Mouse (Mus musculus) lung, postnatal 14 days (tissue): ENCODE measurements around the gene Lamtor5.

Source experiments
- DNase-seq: peaks from one replicate; pipeline ENCODE4 v3.0.0; 2021

Lamtor5 gene

DNA sequence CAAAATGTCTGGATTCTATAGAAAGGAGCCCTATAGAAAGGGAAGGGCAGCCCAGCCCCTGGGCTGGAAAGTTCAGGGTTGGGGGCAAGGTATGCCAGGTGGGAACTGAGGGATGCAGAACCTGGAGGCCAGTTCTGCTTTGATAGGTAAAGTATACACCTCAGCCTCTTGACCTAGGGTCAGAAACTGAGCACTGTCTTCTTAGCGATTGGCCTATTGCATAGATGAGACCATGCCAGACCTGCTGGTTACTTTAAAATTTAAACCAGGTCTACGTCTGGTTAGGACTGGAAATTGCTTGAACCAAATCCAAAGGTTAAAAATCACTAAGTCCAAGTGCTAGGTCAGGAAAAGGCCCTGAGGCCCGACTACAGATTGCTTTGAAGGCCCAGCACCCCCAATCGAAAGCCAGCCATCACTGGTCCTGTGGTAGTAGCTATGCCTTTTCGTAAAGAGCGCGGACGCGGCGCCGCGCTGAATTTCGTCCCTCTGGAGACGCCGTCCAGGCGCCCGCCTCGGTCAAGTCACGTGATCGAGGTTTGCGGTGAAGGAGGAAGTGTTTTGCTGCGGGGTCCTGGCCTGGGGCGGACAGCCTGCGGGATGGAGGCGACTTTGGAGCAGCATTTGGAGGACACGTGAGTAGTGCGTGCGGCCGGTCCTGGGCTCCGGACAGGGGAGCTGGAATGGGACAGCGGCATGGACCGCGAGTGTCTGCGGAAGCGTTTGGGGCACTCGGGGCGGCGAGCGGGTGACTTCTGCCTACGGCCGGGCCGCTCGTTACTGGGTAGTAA is at the start of gene Lamtor5:
Gene Lamtor5 (plus strand): TSS at position 380 of the 791 bp plus-strand sequence.
- DNase-seq, result peak; percentile 88

DNA sequence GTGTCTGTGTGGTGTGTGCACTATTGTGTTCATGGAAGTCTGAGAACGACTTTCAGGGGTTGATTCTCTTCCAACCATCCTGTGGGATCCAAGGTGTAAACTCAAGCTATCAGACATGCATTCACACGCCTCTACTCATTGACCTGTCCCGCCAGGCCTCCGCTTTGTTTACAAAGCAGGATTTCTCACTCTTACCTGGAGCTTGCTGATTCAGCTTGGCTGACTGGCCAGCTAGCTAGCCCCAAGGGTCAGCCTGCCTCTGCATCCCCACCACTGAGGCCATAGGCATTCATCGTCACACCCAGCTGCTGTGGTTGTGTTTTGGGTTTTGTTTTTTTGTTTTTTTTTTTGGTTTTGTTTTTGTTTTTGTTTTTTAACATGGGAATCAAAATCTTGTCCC is 49.4 kb upstream of the Lamtor5 start:
- no peak for DNase-seq

DNA sequence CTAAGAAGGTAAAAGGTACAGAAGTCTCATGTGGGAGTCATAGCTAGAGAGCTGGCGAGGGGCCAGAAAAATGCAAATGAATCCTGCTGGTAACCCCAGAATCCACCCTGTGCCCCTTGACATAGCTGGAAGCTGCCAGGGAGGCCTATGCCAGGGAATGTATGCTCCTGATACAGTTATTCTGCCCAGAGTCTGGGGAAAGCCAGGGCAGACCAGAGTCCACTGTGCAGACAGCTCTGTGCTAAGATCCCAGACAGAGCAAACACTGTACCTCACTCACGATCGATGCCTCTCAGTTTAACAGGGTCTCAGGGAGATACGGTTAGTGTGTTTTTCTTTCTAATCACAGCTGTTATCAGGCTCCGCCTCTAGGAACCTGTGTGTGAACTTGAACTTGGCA is 48.8 kb upstream of the Lamtor5 start:
- DNase-seq, result no peak

DNA sequence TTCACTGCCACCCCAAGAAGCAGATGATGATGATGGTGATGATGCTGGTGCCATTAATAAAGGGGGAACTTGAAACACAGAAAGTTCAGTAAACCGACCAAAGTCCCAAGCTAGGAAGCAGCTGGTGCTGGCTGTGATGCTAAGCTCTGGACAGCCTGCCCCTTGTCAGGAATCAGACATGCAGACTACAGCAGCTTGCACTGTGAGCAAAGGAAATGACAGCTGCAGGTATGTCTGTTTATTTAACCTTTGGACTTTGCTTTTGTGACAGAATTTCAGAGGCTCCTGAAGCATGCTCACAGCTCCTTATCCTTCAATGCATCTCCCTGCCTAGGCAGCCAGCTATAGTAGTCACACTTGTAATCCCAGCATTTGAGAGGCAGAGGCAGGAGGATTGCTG is 48.1 kb upstream of the Lamtor5 start, which contains the start of gene A630076J17Rik:
Gene A630076J17Rik (plus strand): TSS at position 88 of the 400 bp plus-strand sequence.
- DNase-seq, result no peak

DNA sequence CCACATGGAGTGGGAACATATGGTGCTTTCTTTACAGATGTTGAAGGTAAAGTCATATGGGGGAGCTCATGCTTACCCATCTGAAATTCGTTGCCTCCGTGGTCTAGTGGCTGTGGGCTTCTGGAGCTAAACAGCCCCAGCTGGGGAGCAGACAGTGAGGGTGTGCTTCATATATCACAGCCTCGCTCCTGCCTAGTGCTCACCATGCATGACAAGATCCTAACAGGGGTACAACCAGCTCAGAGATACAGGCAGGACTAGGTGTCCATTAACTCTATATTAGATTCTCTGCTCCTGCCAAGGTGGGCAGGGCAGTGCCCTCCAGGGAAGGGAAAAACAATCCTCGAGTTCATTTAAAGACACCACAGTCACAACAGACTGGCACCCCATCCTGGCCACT is 47.5 kb upstream of the Lamtor5 start:
- DNase-seq, result no peak

DNA sequence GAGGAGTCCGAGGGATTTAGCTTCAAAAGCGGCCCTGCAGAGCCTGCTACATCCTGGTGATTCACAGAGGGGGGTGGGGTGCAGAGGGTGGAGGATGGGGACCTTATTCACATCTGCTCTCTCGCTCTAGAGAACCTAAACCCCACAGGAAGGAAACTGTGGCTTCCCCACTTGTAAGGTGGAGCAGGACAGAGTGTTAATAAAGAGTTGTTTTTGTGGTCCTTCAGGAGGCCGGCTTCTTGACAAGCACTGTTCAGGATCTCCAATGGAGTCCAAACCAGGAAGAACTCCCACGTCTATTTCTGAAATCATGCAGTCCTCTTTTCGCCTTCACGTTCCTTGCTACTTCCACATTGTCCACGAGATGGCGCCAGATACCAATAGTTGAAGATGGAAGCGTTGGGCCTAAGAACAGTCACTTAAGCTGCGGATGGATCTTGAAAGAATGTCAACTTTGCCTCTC is 45.3 kb upstream of the Lamtor5 start:
- DNase-seq, result peak; percentile 87

DNA sequence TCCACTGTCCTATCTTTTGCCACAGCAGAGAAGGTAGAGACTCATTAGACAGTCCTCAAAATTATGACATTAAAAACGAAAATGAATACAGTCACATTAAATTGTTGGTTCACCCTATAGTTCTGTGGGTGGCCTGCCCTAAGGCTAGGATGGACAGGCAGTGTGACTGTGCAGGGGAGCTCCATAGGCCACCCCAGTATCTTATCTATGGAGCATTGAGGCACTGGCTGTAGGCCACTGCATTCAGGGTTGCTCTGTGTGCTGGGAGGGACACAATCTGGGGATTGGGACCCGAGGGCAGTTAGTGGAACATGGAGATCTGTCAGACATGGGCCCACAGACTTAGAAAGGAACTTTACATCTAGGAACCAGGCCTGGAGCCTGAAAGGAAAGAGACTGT is 44.7 kb upstream of the Lamtor5 start:
- DNase-seq, result no peak

DNA sequence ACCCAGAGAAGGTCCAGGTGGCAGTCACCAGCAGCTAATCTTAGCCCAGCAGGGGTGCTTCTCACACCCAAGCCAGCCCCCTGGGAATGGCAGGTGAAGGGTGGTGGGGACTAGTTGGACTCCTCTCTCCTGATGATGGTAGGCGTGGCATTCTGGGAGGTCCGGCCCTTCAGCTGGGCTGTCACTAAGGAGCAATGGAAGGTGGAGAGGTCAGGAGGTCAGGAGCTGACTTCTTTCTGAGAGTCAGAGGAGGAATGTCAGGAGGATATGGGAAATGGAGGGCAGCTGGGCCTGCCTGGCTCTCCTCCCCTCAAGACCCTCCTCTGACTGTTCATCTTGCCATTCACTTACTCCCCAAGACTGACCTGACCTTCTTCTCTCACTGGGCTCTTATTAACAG is 40.6 kb upstream of the Lamtor5 start:
- DNase-seq, result no peak

DNA sequence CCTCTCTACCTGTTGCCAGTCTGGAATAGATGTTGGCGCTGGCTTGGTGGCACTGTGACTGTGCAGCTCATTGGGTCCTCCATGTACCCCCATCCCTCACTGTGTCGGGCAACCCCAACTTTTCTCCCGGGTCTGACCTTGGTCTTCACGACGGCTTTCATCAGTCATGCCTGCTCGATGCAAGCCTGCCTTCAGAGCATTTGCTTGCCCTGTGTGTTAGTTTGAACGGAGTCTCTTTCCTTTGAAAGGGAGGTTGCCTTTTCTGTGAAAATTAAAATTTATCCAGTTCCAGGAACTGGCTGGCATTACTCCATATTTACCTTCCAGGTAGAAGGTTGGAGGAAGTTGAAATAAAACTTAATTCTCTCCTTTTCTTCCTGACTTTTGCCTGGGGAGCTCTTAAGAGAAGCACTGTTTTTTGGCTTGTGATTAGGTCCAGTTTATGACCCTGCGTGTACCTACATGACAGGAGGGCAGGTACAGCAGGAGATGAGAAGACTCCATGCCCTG is 40.1 kb upstream of the Lamtor5 start:
- DNase-seq, result no peak

DNA sequence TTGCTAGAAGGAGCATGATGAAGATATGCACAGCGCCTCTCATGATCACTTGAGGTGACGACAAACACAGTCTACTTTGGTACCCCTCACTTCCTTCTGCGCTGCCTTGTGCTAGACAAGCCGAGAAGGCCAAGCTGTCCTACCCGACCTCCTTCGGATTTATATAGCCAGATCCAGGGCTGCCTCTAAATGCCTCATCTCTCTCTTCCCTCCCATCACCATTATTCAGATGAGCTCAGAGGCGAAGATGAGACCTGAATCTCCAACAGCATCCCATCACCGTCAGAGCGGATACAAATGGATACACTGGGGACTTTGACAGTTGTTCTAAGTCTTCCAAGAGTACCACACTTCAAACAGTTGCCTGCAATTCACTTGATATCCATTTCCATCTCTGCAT is 39.1 kb upstream of the Lamtor5 start, which contains the start of gene Prok1:
Gene Prok1 (minus strand): TSS at position 101 of the 400 bp plus-strand sequence.
- DNase-seq, result no peak

DNA sequence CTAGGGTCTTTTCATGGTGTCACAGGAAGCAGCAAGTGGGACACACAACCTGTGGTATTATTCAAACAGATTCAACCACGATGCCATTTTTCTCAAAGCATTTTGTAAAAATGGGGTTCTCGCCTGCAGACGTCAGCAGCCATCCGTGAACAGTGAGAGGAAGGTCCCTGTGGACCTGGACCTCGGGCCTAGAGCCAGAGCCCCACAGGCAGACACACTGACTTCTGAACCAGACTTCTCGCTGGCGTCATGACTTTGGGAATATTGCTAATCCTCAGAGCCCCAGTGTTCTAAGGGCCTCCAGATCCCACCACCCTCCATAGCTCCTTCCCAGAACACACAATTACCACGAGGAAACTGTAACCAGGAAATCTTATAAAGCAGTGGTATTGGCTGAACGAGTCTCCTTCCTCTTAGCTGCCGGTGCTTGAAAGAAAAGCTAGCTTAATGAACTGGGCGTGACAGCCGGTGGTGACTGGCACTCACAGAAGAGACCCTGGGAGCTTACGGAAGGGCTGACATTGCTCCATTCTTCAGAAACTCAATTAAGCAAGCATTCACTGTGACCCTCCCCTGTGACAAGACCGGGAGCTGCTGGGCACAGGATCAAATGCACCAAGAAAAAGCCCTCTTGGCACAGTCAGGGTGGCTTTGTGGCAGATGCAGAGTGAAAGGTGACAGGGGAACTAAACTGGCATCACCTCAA is 37.1 kb upstream of the Lamtor5 start:
- DNase-seq, result no peak

DNA sequence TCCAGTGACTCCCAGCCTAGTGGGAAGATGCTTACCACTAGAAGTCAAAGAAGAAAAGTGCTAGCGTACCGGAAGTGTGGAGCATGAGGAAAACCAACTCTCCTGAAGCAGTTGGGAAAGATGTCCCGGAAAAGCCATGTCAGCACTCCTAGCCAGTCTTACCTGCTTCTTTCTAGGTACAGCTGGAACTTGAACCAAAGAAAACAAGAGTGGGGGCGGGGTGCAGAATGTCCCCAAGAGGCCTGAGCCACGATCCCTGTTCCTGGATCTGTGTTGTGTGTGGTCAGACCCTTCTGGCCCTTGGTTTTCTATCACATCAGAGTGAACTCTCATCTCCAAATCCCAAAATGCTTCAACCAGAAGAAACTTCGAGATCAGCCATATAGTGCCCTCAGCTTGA is 31.8 kb upstream of the Lamtor5 start:
- DNase-seq, result no peak

DNA sequence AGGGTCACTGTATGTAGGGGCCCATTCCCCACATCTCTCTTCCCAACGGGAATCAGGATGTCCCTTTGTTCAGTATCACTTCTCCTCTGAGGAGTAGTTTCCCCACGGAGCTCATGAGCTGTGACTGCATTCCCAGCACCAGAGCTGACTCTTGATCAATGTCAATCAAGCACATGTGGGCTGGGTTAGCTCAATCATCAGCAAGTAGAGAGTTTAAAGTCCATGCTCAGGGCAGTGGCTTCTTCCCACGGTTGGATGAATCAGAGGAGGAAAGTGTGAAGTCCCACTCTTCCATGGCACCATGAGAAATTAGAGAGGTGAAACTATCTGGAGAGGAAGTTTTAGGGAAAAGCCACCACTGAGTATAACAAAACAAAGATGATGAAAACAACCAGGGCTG is 29.6 kb upstream of the Lamtor5 start:
- DNase-seq, result no peak

DNA sequence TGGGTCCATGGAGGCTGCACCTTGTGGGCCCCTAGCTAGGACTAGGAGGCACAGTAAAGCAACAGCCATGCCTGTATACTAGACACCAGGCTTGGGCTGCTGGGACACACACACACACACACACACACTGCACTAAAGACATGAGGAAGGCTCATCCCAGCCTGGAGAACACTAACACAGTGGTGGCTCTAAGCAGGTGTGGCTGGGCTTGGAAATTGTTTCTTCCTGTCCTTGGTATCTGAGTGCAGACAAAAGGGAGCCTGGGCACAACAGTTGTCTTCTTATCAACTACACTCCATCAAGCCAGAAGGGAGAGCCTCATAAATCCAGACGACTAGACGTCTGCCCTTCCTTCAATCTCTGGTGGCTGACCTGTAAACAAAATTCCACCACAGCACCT is 28.3 kb upstream of the Lamtor5 start:
- DNase-seq, result no peak

DNA sequence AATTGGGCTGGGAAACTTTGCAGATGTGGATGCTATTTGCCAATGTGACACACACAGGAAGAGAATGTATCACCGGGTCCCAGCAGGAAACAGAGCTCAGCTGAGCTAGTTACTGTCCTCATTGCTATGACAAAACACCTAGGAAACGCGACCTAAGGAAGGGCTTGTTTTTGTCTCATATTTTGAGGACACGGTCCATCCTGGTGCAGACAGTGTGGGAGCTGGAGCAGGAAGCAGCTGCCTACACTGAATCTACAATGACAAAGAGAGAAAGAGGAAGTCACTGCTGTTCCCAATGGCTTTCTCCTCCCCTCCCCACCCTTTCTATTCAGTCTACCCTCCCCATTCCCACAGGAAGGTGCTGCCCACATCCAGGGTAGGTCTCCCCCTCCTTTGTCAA is 26.6 kb upstream of the Lamtor5 start:
- DNase-seq, result no peak

DNA sequence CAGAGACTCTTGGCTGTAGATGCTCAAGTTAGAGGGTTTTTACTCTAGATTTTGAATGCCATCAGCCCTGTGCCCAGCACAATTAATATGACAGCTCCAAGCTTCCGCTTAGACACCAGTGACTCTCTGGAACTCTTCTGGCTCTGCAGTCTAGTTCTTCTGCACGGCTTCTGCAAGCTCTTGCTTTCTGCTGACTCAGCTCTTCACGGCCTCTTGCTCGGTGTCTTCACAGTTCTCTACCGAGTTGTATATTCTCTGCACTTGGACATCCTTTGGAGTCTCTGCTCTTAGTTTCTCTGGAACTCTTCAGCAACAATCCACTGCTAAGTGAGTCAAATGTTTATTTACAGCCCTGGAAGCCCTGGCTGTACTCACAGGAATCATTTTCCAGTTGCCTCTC is 24.7 kb upstream of the Lamtor5 start:
- DNase-seq, result no peak

DNA sequence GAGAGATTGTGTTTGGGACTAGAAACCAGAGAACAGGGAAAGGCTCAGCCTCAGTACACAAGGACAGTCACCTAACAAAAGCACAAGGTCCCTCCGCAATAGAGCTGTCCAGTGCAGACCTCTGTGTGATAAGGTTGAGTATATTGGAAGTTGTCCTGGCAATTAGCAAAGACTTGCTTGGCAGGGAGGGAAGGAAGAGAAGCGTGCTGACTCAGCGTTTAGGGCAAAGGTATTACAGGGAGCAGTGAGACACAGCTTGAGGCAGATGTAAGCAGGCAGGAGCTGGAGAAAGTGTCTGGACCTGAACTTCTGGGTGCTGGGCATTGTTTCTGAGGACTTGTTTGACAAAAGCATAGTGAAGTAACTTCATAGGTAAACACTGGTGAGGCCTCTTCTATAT is 22.7 kb upstream of the Lamtor5 start:
- no peak for DNase-seq

DNA sequence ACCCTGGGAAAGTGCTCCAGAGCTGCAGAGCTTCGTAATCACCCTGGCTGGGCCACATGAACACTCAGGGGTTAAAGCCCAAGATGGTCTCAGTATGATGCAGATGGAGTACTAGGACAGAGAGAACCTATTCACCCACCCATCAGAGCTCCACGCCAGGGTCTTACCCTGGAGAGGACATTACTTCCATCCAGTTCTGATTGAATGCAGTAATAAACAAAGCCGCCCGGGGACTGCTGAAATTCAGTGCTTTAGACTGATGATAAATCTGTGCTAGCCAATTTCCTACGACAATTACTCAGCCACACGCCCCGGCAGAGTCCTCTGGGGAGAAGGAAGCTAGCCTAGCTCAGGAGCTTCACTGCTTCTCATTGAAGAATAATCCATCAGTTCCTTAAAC is 21.9 kb upstream of the Lamtor5 start:
- no peak for DNase-seq

DNA sequence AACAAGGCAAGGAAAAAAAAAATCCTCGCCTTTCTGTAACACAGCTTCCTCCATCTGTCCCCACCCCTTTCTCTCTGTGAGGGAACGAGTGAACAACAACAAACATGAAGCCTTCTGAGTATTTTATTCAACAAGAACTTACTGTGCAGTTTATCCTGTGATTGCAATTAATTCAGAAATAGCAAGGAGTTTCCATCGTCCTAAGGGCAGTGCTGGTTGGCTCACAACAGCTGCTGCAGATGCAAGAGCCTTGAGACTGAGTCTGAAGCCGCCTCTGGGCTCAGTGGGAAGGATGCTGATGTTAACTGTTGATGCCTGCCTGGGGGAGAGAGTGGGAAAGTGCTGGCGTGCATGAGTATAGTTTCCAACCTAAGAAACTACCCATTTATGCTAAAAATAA is 20.7 kb upstream of the Lamtor5 start:
- DNase-seq, result no peak

DNA sequence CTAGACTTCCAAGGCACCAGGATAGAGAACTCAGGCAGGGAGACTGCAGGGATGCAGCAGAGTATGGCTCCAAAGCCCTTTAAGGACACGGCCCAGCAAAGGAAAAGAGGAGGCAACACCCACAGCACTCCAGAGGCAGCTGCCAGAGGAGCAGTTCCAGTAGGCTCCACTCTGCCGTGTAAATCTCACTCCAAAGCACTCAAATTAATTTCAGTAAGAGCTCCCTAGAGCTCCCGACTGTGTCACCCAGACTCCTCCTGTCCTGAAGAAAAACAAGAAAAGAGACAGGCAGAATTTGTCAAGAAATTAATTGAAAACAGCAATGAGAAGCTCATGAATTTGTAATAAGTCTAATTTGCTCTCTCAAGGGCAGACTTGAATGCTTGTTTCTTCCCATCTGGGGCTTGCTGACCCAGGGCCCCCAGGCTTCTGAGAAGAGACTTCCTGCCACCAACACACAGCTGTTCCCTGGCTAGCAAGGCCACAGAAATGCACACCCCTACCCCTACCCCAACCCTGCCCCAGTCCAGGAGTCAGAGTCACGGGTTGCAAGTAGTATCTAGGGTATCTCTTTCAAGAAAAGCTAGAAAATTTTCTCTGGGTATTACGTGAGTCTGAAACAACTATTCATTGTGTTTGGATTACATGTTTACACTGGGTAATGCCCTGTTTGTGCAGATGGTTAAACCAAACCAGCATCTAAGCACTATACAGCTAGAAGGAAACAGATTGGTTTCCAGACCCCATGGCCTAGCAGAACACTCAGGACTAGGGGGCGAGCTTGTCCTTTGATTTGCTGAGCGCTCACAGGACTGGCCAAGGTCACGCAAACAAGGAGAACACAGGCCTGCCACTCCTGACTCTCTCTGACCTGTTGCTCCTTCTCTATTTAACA is 17.5 kb upstream of the Lamtor5 start:
- no peak for DNase-seq

DNA sequence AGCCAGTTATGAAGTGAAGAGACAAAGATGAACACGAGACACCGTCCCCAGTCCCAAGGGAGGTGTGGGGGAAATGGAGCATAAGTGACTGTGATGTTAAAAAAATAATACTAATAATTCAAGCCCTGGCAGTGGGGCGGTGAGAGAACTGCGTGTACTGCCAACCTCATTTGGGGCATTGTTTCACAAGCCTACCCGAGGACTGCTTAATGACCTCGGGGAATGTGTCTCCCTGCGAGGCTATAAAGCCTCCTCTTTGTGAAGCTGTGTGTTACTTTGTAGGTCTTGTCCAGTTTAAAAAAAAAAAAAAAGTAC is 16.9 kb upstream of the Lamtor5 start:
- DNase-seq, result peak; percentile 48

DNA sequence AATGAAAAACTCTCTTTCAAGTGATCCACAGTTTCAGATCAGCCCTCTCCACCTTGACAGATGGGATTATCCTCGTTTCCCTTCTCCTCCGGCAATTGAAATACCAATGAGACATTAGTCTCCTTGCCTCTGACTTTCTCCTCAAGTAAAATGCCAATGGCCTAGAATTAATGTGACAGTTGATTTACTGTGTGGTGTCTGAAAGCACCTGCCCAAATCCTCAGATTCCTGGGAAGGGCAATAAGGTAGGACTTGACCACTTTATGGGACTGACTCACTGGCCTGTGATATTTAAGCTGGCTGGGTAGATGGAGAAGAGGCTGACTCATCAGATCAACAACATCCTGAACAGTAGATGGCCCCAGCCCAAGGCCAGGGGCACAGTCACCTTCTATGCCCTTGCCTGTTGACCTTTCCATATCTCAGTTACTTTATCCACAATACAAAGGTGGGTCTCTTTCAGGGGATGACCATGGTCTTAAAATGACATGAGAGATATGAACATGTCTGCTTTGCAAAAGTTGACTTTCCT is 11.8 kb upstream of the Lamtor5 start:
- DNase-seq, result no peak

DNA sequence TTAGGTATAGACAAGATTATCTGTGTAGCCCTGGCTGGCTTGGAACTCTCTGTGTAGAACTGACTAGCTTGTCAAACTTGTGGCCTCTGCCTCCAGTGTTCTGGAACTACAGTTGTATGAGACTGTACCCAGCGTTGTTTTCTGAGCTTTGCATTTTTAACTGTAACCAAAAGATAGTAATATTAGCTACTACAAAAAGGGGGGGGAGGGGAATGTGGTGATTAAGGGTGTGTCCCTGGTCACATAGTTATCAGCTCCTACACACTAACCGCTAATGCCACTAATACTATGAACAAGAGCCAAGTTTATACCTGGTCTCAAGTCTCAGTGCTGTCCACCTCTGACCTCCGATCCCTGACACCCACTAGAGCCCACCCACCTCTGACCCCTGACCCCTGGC is 6.2 kb upstream of the Lamtor5 start:
- no peak for DNase-seq
